Mouse (Mus musculus) spleen, adult 12 weeks (tissue): ENCODE data around the gene Ehmt1.
A peak's percentile ranks its signal among the peaks of the same experiment; 100 is the strongest.
"Not testable (repeated sequence)": the region's sequence is repeated elsewhere in the genome, so short reads cannot be mapped to it uniquely, and the experiment has no call there.

ENCODE experiments used
- DNase-seq: peaks from one replicate; pipeline ENCODE4 v3.0.0; 2022; ENCODE audit warnings: low spot score

Gene Ehmt1

GRCm38 (mm10) chr2:24918930-24919838, at the start of gene Ehmt1:
Gene Ehmt1, minus strand, starts transcription at chr2:24919614.
- peak; percentile 92 for DNase-seq

- peak; percentile 79 for DNase-seq
These were observed 43.0 kb upstream of the Ehmt1 start, which contains the start of gene Dph7 for GRCm38 (mm10) chr2:24962304-24963000. Gene Dph7, plus strand, starts transcription at chr2:24962400.

- DNase-seq, result no peak
These were observed 41.5 kb upstream of the Ehmt1 start for GRCm38 (mm10) chr2:24960910-24961309.

- no peak for DNase-seq
These were observed 33.2 kb upstream of the Ehmt1 start for GRCm38 (mm10) chr2:24952537-24953055.

GRCm38 (mm10) chr2:24950189-24950535, 30.7 kb upstream of the Ehmt1 start:
- peak; percentile 19 for DNase-seq

- peak; percentile 98 for DNase-seq
These were observed 30.2 kb upstream of the Ehmt1 start, which contains the start of gene Zmynd19 for GRCm38 (mm10) chr2:24949421-24950188. Gene Zmynd19, plus strand, starts transcription at chr2:24949792.

GRCm38 (mm10) chr2:24944304-24944703, 24.9 kb upstream of the Ehmt1 start:
- not testable (repeated sequence) for DNase-seq

GRCm38 (mm10) chr2:24942092-24942491, 22.7 kb upstream of the Ehmt1 start:
- no peak for DNase-seq

- DNase-seq, result peak; percentile 93
These were observed 15.8 kb upstream of the Ehmt1 start, which contains the start of gene Arrdc1 for GRCm38 (mm10) chr2:24935057-24935796. Gene Arrdc1, minus strand, starts transcription at chr2:24935252.

- DNase-seq, result no peak
These were observed 15.1 kb upstream of the Ehmt1 start for GRCm38 (mm10) chr2:24934441-24934963.

GRCm38 (mm10) chr2:24929593-24929992, 10.2 kb upstream of the Ehmt1 start:
- DNase-seq, result no peak

GRCm38 (mm10) chr2:24929119-24929518, 9.7 kb upstream of the Ehmt1 start:
- DNase-seq, result no peak

GRCm38 (mm10) chr2:24927810-24928479, 8.5 kb upstream of the Ehmt1 start:
- DNase-seq, result no peak

GRCm38 (mm10) chr2:24926965-24927358, 7.5 kb upstream of the Ehmt1 start:
- no peak for DNase-seq

GRCm38 (mm10) chr2:24926345-24926964, 7.0 kb upstream of the Ehmt1 start:
- DNase-seq, result no peak

- no peak for DNase-seq
These were observed 5.9 kb upstream of the Ehmt1 start for GRCm38 (mm10) chr2:24925284-24925683.

- DNase-seq, result no peak
These were observed 4.1 kb upstream of the Ehmt1 start for GRCm38 (mm10) chr2:24923561-24923960.

GRCm38 (mm10) chr2:24919839-24920175, 393 bp upstream of the Ehmt1 start:
- no peak for DNase-seq

GRCm38 (mm10) chr2:24914762-24915161, 4.7 kb downstream of the Ehmt1 start:
- no peak for DNase-seq

GRCm38 (mm10) chr2:24912589-24912988, 6.8 kb downstream of the Ehmt1 start:
- DNase-seq, result no peak
